Mouse (Mus musculus) granulocyte monocyte progenitor cell, adult 5-6 weeks (primary cell): ENCODE results near the gene 4932429P05Rik. TPM values are rescaled to one million over a fixed set of nuclear protein-coding genes. Genes with fewer than 3 reads are reported as not detected.

Experiments
- ATAC-seq: replicated peaks from 2 replicates; pipeline ENCODE4 v1.8.0; 2016; ENCODE audit warnings: mild to moderate bottlenecking, moderate TSS enrichment, inconsistent platforms; ENCODE audit not compliant: poor library complexity, severe bottlenecking
- total RNA-seq, 2 experiments: library from RNA; stranded (forward) in 1 of 2; stranded (reverse) in 1 of 2; fragments of 200-712, 200-1000 nt in 1 of 2; fragments of >200 nt in 1 of 2; fragmentation: Nextera tagmentation in 1 of 2; gene quantifications; 2 replicates each; pipeline ENCODE4 v1.2.3; 2014 to 2017

4932429P05Rik gene
- total RNA-seq (2014; fragmentation: Nextera tagmentation) (not detected in 2 replicates), total RNA-seq (2017) (not detected in 2 replicates)

DNA sequence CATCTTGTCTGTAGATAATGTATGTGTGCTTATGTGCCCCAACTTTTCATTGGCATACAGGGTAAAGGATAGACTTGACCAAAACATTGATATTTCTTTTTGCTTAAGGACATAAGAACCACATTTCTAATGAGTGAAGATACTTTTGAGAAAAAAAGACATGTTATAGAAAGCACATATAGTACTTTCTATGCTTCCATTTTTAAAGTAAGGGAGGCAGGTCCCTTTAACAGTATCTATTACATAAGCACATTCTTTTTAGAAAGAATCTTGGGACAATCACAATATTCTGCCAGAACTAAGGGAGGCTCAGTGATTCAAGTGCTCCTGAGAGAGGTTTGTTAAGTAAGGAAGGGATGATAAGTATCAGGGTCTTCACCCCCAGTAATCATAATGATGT, at the start of gene 4932429P05Rik:
Gene 4932429P05Rik (plus strand): TSS at position 301 of the 400 bp plus-strand sequence.
- ATAC-seq, result no peak

Other genes with a start within 250 kb of the 4932429P05Rik start
- gene 4930415L06Rik, start 180.6 kb downstream of the 4932429P05Rik start, total RNA-seq (2014; fragmentation: Nextera tagmentation), result not detected in 2 replicates
- not detected in 2 replicates for gene 4930415L06Rik, start 180.6 kb downstream of the 4932429P05Rik start, total RNA-seq (2017)